Mouse (Mus musculus) cerebellum, adult 2 months (tissue): ENCODE measurements around the gene Ubqln4. TPM values are rescaled to one million over a fixed set of nuclear protein-coding genes. Genes with fewer than 3 reads are reported as not detected.
A peak's percentile ranks its signal among the peaks of the same experiment; 100 is the strongest.

Experiments
- DNase-seq, 2 experiments: peaks; one replicate each; pipeline ENCODE4 v3.0.0; 2021
- H3K27ac ChIP-seq: fragments of 200-500 bp; 2 replicates; pipeline ENCODE4 v1.5.1; 2012; ENCODE audit warnings: low read length, control low read depth, inconsistent platforms; ENCODE audit not compliant: insufficient read depth
- H3K27me3 ChIP-seq: fragments of 200-500 bp; 2 replicates; pipeline ENCODE4 v1.6.1; 2012; ENCODE audit warnings: inconsistent platforms, mild to moderate bottlenecking, low read length, moderate library complexity; ENCODE audit not compliant: control insufficient read depth, insufficient read depth
- H3K4me1 ChIP-seq: fragments of 200-500 bp; 2 replicates; pipeline ENCODE4 v1.6.1; 2011; ENCODE audit warnings: low read length; ENCODE audit not compliant: control insufficient read depth, insufficient read depth
- H3K4me3 ChIP-seq: fragments of 200-500 bp; replicated peaks from 2 replicates; pipeline ENCODE3; 2011; ENCODE audit warnings: mild to moderate bottlenecking, low read depth, low read length, control low read depth; ENCODE audit not compliant: insufficient read depth
- CTCF ChIP-seq: fragments of 200-500 bp; IDR thresholded peaks from 2 replicates; pipeline ENCODE4 v1.5.1; 2011; ENCODE audit warnings: low read depth, mild to moderate bottlenecking, control low read depth, low read length, moderate library complexity, borderline replicate concordance; ENCODE audit not compliant: insufficient read depth
- POLR2A ChIP-seq: fragments of 200-500 bp; IDR thresholded peaks from 2 replicates; pipeline ENCODE4 v1.6.1; 2011; ENCODE audit warnings: low read length, control low read depth, borderline replicate concordance; ENCODE audit not compliant: insufficient read depth
- WGBS: fragments of 180-500 bp; shearing (Covaris S2); methylation state at CpG from one replicate; pipeline ENCODE4 v1.1.7; 2018; 5-methylcytosine and 5-hydroxymethylcytosine counted together
- polyA plus RNA-seq: library from polyadenylated mRNA; depleted of rRNA; stranded (reverse); fragments of >200 nt; gene quantifications from 2 replicates; pipeline ENCODE4 v1.2.3, GENCODE M21; 2012

Gene Ubqln4
- polyA plus RNA-seq, 1 experiment, result 86.4 TPM

GRCm38 (mm10) chr3:88539397-88539796, 14.2 kb upstream of the Ubqln4 start:
- no peak for TF ChIP-seq CTCF
- no peak for TF ChIP-seq POLR2A
- H3K27me3 ChIP-seq, result no peaks in the 10 kb centered on the region
- peaks cover 28% of the 10 kb centered on the region for H3K4me1 ChIP-seq
- 63% methylated on average over 3 of the region's 3 CpGs for WGBS
- H3K4me3 ChIP-seq, result no peak overlapping the region
- no peak overlapping the region for H3K27ac ChIP-seq
- no peak for DNase-seq

GRCm38 (mm10) chr3:88540085-88540484, 13.5 kb upstream of the Ubqln4 start:
- Histone ChIP-seq H3K27me3 (no peaks in the 10 kb centered on the region), H3K4me3 (no peak overlapping the region), H3K4me1 (peaks cover 33% of the 10 kb centered on the region), H3K27ac (no peak overlapping the region)
- DNase-seq, result no peak
- no peak for TF ChIP-seq POLR2A
- no peak for TF ChIP-seq CTCF
- 49% methylated on average over 5 of the region's 5 CpGs for WGBS

GRCm38 (mm10) chr3:88541622-88542401, 11.7 kb upstream of the Ubqln4 start:
- Histone ChIP-seq H3K27me3 (no peaks in the 10 kb centered on the region), H3K4me3 (no peak overlapping the region), H3K27ac (peak overlapping the region; percentile 64), H3K4me1 (peaks cover 35% of the 10 kb centered on the region)
- peak; percentile 62 to 66 for DNase-seq
- TF ChIP-seq CTCF, result no peak
- 0 out of 2 replicates have a peak, but pooled peaks have one; percentile 26 for TF ChIP-seq POLR2A
- 10% methylated on average over 7 of the region's 7 CpGs for WGBS

- peak overlapping the region; percentile 64 for H3K27ac ChIP-seq
- no peak for TF ChIP-seq POLR2A
- TF ChIP-seq CTCF, result no peak
- no peaks in the 10 kb centered on the region for H3K27me3 ChIP-seq
- peaks cover 35% of the 10 kb centered on the region for H3K4me1 ChIP-seq
- H3K4me3 ChIP-seq, result no peak overlapping the region
- DNase-seq, result no peak
- WGBS, result 37% methylated on average over 4 of the region's 4 CpGs
These were observed 11.1 kb upstream of the Ubqln4 start for GRCm38 (mm10) chr3:88542486-88542885.

GRCm38 (mm10) chr3:88543174-88543573, 10.4 kb upstream of the Ubqln4 start:
- 85% methylated on average over 8 of the region's 8 CpGs for WGBS
- no peak for DNase-seq
- H3K27ac ChIP-seq, result no peak overlapping the region
- H3K4me1 ChIP-seq, result peaks cover 35% of the 10 kb centered on the region
- no peaks in the 10 kb centered on the region for H3K27me3 ChIP-seq
- H3K4me3 ChIP-seq, result no peak overlapping the region
- TF ChIP-seq POLR2A (no peak), CTCF (no peak)

- H3K27ac ChIP-seq, result no peak overlapping the region
- TF ChIP-seq CTCF (no peak), POLR2A (no peak)
- no peak for DNase-seq
These were observed 9.7 kb upstream of the Ubqln4 start for GRCm38 (mm10) chr3:88543651-88544410.

GRCm38 (mm10) chr3:88544514-88544913, 9.0 kb upstream of the Ubqln4 start:
- H3K4me3 ChIP-seq, result no peak overlapping the region
- peak; percentile 54; the same call in 1 of the 2 replicates for TF ChIP-seq CTCF
- no peak for TF ChIP-seq POLR2A
- H3K4me1 ChIP-seq, result peaks cover 35% of the 10 kb centered on the region
- WGBS, result 35% methylated on average over 5 of the region's 5 CpGs
- peak; percentile 40 to 45 for DNase-seq
- no peaks in the 10 kb centered on the region for H3K27me3 ChIP-seq
- H3K27ac ChIP-seq, result no peak overlapping the region

More at GRCm38 (mm10) chr3:88543651-88544410, 9.7 kb upstream of the Ubqln4 start:
- 65% methylated on average over 5 of the region's 5 CpGs for WGBS
- H3K27me3 ChIP-seq, result no peaks in the 10 kb centered on the region
- no peak overlapping the region for H3K4me3 ChIP-seq
- peaks cover 35% of the 10 kb centered on the region for H3K4me1 ChIP-seq
